In the genomic region with DNA sequence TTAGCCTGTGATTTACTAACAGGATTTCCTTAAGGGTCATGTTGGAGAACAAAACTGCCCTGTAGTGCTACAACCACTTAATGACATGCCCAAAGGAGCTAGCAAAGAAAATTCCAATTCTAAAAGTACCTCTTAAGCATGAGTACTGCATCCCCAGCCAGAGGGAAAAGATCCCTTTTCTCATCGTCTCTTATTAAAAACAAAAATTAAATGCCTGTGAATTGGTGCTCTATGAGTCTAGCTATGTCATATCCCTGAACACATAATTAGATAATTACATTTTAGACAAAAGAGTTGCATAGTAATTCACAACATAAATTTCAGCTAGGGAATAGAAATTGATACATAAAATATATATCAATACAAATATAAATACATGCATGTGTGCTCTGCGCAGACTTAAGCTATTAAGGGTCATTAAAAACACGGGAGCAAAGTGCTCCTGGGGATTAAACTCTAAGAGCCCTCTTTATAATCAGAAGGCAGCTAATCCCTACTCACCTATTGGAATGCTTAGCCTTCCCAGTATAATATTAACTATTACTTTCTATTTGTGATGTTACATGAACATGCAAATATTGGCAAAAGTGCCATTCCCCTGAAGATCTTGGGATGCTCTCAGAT, we compare ENCODE assay signal across 25 mouse cellular contexts.
"Had no signal": no experiment of that assay in that cellular context is flagged by ENCODE, and none has a peak within 500 bp of the region (broad histone marks: within the 10 kb centered on the region; RNA-seq: fewer than 3 reads in every experiment).

No protein-coding gene starts in this region.

- H3K9ac ChIP-seq: kidney, embryonic 15.5 days; limb, embryonic 12.5 days; liver, embryonic 12.5 days; liver, embryonic 15.5 days; lung, embryonic 15.5 days; midbrain, embryonic 15.5 days; neural tube, embryonic 12.5 days; stomach, embryonic 15.5 days had no signal

- H3K27me3 ChIP-seq: kidney, embryonic 15.5 days; limb, embryonic 12.5 days; liver, embryonic 12.5 days; liver, embryonic 15.5 days; lung, embryonic 15.5 days; megakaryocyte, embryonic 14.5 days; midbrain, embryonic 15.5 days; neural tube, embryonic 12.5 days; stomach, embryonic 15.5 days had no signal

- H3K4me3 ChIP-seq: kidney, embryonic 15.5 days; left cerebral cortex, adult 2 months; limb, embryonic 12.5 days; liver, embryonic 12.5 days; liver, embryonic 15.5 days; lung, embryonic 15.5 days; megakaryocyte, embryonic 14.5 days; midbrain, embryonic 10.5 days; midbrain, embryonic 15.5 days; neural tube, embryonic 12.5 days; stomach, embryonic 15.5 days had no signal

- DNase-seq: kidney, adult 11 months; kidney, adult 8-10 months; kidney, postnatal 10 days; kidney, postnatal 36 days; layer of hippocampus, postnatal 36 days; liver; lung, adult 18-20 months; lung, postnatal 10 days; lung, postnatal 36 days; right cerebral cortex, adult 18-20 months; right cerebral cortex, postnatal 14 days; right cerebral cortex, postnatal 4 days; spleen, adult 18-20 months; thymus, postnatal 25 days had no signal

- H3K27ac ChIP-seq: kidney, embryonic 15.5 days; left cerebral cortex, adult 2 months; limb, embryonic 12.5 days; liver, embryonic 12.5 days; liver, embryonic 15.5 days; lung, embryonic 15.5 days; midbrain, embryonic 10.5 days; midbrain, embryonic 15.5 days; neural tube, embryonic 12.5 days; stomach, embryonic 15.5 days had no signal

- H3K9me3 ChIP-seq: kidney, embryonic 15.5 days; limb, embryonic 12.5 days; liver, embryonic 12.5 days; liver, embryonic 15.5 days; lung, embryonic 15.5 days; megakaryocyte, embryonic 14.5 days; midbrain, embryonic 10.5 days; midbrain, embryonic 15.5 days; neural tube, embryonic 12.5 days; stomach, embryonic 15.5 days had no signal

- H3K4me1 ChIP-seq: kidney, embryonic 15.5 days; limb, embryonic 12.5 days; liver, embryonic 12.5 days; liver, embryonic 15.5 days; lung, embryonic 15.5 days; megakaryocyte, embryonic 14.5 days; midbrain, embryonic 10.5 days; midbrain, embryonic 15.5 days; neural tube, embryonic 12.5 days; stomach, embryonic 15.5 days had no signal

- H3K4me2 ChIP-seq: kidney, embryonic 15.5 days; limb, embryonic 12.5 days; liver, embryonic 12.5 days; liver, embryonic 15.5 days; lung, embryonic 15.5 days; midbrain, embryonic 15.5 days; neural tube, embryonic 12.5 days; stomach, embryonic 15.5 days had no signal

- H3K36me3 ChIP-seq: kidney, embryonic 15.5 days; limb, embryonic 12.5 days; liver, embryonic 12.5 days; liver, embryonic 15.5 days; lung, embryonic 15.5 days; midbrain, embryonic 10.5 days; midbrain, embryonic 15.5 days; neural tube, embryonic 12.5 days; stomach, embryonic 15.5 days had no signal

- ATAC-seq: liver, embryonic 12.5 days; midbrain, embryonic 15.5 days had no signal
